Mouse (Mus musculus) neural tube, embryonic 12.5 days (tissue): Measurements from ENCODE around the gene Gm9844. TPM values are rescaled to one million over a fixed set of nuclear protein-coding genes. Genes with fewer than 3 reads are reported as not detected.
A peak's percentile ranks its signal among the peaks of the same experiment; 100 is the strongest.

Experiments used
- ATAC-seq: fragments of 200-750 bp; cut with Nextera tagmentation; 2 replicates; pipeline ENCODE4 v1.8.0; 2017; ENCODE audit warnings: low read depth, mild to moderate bottlenecking, moderate TSS enrichment, moderate library complexity; ENCODE audit not compliant: low FRiP score
- H3K27ac ChIP-seq: fragments of 300-500 bp; sonication (generic); 2 replicates; pipeline ENCODE4 v1.5.1; 2016
- H3K27me3 ChIP-seq: fragments of 300-500 bp; sonication (generic); replicated peaks from 2 replicates; pipeline ENCODE4 v1.6.1; 2016; ENCODE audit warnings: mild to moderate bottlenecking
- H3K36me3 ChIP-seq: fragments of 300-500 bp; sonication (generic); 2 replicates; pipeline ENCODE4 v1.6.1; 2016; ENCODE audit warnings: mild to moderate bottlenecking
- H3K4me1 ChIP-seq: fragments of 300-500 bp; sonication (generic); 2 replicates; pipeline ENCODE4 v1.6.1; 2016
- H3K4me2 ChIP-seq: fragments of 300-500 bp; sonication (generic); replicated peaks from 2 replicates; pipeline ENCODE4 v1.6.1; 2016; ENCODE audit warnings: mild to moderate bottlenecking
- H3K4me3 ChIP-seq: fragments of 300-500 bp; sonication (generic); 2 replicates; pipeline ENCODE4 v1.5.1; 2016
- H3K9ac ChIP-seq: fragments of 300-500 bp; sonication (generic); 2 replicates; pipeline ENCODE4 v1.6.1; 2016; ENCODE audit warnings: mild to moderate bottlenecking
- H3K9me3 ChIP-seq: fragments of 300-500 bp; sonication (generic); 2 replicates; pipeline ENCODE4 v1.6.1; 2016; ENCODE audit warnings: mild to moderate bottlenecking
- WGBS: fragments of 180-500 bp; shearing (Covaris S2); methylation state at CpG from one replicate; pipeline ENCODE4 v1.1.7; 2016; 5-methylcytosine and 5-hydroxymethylcytosine counted together
- polyA plus RNA-seq: library from polyadenylated mRNA; unstranded; fragments of >200 nt; fragmentation: Nextera tagmentation; extraction: Ambion mirVana; gene quantifications from 2 replicates; pipeline ENCODE4 v1.2.1, GENCODE M21; 2016

Gene Gm9844
- polyA plus RNA-seq, 1 experiment from 2014 or later: 27.5 TPM

DNA sequence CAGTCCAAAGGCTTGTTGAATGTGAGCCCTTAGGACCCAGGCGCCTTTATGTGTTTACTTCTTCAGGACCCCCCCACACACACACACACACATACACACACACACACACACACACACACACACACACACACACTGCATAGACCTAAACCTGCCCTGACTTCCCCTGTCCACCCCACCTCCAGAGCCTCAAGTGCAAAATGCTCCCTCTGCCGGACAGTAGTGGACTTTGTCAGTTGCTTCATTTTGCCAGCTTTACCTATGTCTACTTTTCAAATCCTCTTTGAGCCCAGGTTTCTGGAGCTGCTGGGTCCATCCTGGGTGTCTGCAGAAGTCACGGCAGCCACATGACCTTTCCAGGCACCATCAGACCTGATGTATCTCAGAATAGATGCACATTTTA is 42.9 kb downstream of the Gm9844 start:
- Histone ChIP-seq H3K36me3 (peaks cover 17% of the 10 kb centered on the region), H3K4me2 (peak overlapping the region; percentile 65), H3K9me3 (no peaks in the 10 kb centered on the region), H3K9ac (peak overlapping the region; percentile 75), H3K27me3 (no peaks in the 10 kb centered on the region), H3K4me3 (peak overlapping the region; percentile 60), H3K27ac (no peak overlapping the region), H3K4me1 (peaks cover 33% of the 10 kb centered on the region)
- peak; percentile 34; the same call in 1 of the 2 replicates for ATAC-seq
- whole genome bisulfite sequencing: 20% methylated on average over 3 of the region's 3 CpGs

- no peaks in the 10 kb centered on the region for H3K9me3 ChIP-seq
- H3K27me3 ChIP-seq: no peaks in the 10 kb centered on the region
- no peak overlapping the region for H3K4me2 ChIP-seq
- H3K36me3 ChIP-seq: peaks cover 20% of the 10 kb centered on the region
- no peak overlapping the region for H3K4me3 ChIP-seq
- ATAC-seq: no peak
- peaks cover 33% of the 10 kb centered on the region for H3K4me1 ChIP-seq
- WGBS: 34% methylated on average over 6 of the region's 6 CpGs
- H3K27ac ChIP-seq: no peak overlapping the region
- peak overlapping the region; percentile 42; the same call in 1 of the 2 replicates for H3K9ac ChIP-seq
Observed at GRCm38 (mm10) chr7:24906551-24906950, 44.5 kb downstream of the Gm9844 start.

DNA sequence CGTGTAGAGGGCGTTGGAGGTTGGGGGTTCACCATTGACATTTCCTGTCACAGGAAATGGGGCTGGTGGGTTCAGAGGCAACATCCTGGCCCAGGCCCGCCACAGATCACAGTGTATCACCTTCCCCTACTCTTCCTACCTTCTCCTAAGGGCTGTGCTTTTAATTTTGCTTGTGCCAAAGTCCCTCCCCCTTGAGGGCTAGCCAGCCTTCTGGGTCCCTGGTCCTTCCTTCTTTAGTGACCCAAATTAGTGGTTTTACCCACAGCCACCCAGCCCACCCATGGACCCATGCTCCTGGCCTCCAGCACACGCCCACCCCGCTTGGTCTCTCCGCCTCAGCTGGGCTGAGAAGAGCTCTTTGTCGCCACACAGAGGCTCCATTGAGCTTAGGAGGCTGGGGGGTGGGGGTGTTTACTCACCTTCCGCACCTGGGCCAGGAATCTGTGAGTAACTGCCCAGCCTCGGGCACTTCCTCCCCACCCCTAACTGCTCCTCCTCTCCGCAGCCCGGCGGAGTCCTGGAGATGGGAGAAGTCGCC is 45.3 kb downstream of the Gm9844 start:
- no peaks in the 10 kb centered on the region for H3K9me3 ChIP-seq
- H3K9ac ChIP-seq: peak overlapping the region; percentile 42; the same call in 1 of the 2 replicates
- H3K27me3 ChIP-seq: no peaks in the 10 kb centered on the region
- peaks cover 25% of the 10 kb centered on the region for H3K36me3 ChIP-seq
- H3K27ac ChIP-seq: no peak overlapping the region
- H3K4me1 ChIP-seq: peaks cover 33% of the 10 kb centered on the region
- ATAC-seq: no peak
- 31% methylated on average over 13 of the region's 13 CpGs for WGBS
- peak overlapping the region; percentile 19; the same call in 1 of the 2 replicates for H3K4me2 ChIP-seq
- no peak overlapping the region for H3K4me3 ChIP-seq

Other genes starting within 250 kb of the Gm9844 start
- gene Lypd3, start 225.7 kb upstream of the Gm9844 start, polyA plus RNA-seq: 0.43 and 0.87 TPM in 2 replicates
- gene Tex101, start 185.5 kb upstream of the Gm9844 start, polyA plus RNA-seq: not detected in 2 replicates
- gene BC049730, start 153.0 kb upstream of the Gm9844 start, polyA plus RNA-seq: not detected in 2 replicates
- gene Gm4763, start 135.3 kb upstream of the Gm9844 start, polyA plus RNA-seq: not detected in 2 replicates
- gene Cd177, start 101.9 kb upstream of the Gm9844 start, polyA plus RNA-seq: 0.22 TPM in 1 of 2 replicates, not detected in the other
- gene Ceacam10, start 85.0 kb upstream of the Gm9844 start, polyA plus RNA-seq: not detected in 2 replicates
- not detected in 2 replicates for gene Lypd4, start 7.7 kb downstream of the Gm9844 start, polyA plus RNA-seq
- gene Dmrtc2, start 7.8 kb downstream of the Gm9844 start, polyA plus RNA-seq: not detected in 2 replicates
- 1,340 and 1,344 TPM in 2 replicates for gene Rps19, start 22.2 kb downstream of the Gm9844 start, polyA plus RNA-seq
- 0.13 and 0.32 TPM in 2 replicates for gene Cd79a, start 35.2 kb downstream of the Gm9844 start, polyA plus RNA-seq
- 84.4 and 89.5 TPM in 2 replicates for gene Arhgef1, start 40.7 kb downstream of the Gm9844 start, polyA plus RNA-seq
- gene Gm4881, start 82.3 kb downstream of the Gm9844 start, polyA plus RNA-seq: 0.75 and 0.84 TPM in 2 replicates
- 151 and 154 TPM in 2 replicates for gene Rabac1, start 110.5 kb downstream of the Gm9844 start, polyA plus RNA-seq
- 110 and 118 TPM in 2 replicates for gene Atp1a3, start 143.7 kb downstream of the Gm9844 start, polyA plus RNA-seq
- gene Grik5, start 210.1 kb downstream of the Gm9844 start, polyA plus RNA-seq: 18.6 and 19.5 TPM in 2 replicates
- 38.7 and 39.2 TPM in 2 replicates for gene Zfp574, start 210.4 kb downstream of the Gm9844 start, polyA plus RNA-seq